Mouse (Mus musculus): ENCODE measurements around the gene Mgst1.

Mgst1 gene

GRCm38 (mm10) chr6:138139930-138140329 is at the start of gene Mgst1:
Mgst1 (plus strand) TSS chr6:138140316.
- DNase-seq (ENCODE audit: low spot score) = no peak

- no peak for DNase-seq (ENCODE audit: low spot score)
These were observed 47.7 kb upstream of the Mgst1 start for GRCm38 (mm10) chr6:138092432-138092831.

GRCm38 (mm10) chr6:138095060-138095459 is 45.1 kb upstream of the Mgst1 start:
- no peak for DNase-seq (ENCODE audit: low spot score)

GRCm38 (mm10) chr6:138099646-138100045 is 40.5 kb upstream of the Mgst1 start:
- no peak for DNase-seq (ENCODE audit: low spot score)

- DNase-seq (ENCODE audit: low spot score) = no peak
These were observed 38.3 kb upstream of the Mgst1 start for GRCm38 (mm10) chr6:138101843-138102242.

- no peak for DNase-seq (ENCODE audit: low spot score)
These were observed 37.2 kb upstream of the Mgst1 start for GRCm38 (mm10) chr6:138102940-138103339.

GRCm38 (mm10) chr6:138104559-138104958 is 35.6 kb upstream of the Mgst1 start:
- no peak for DNase-seq (ENCODE audit: low spot score)

GRCm38 (mm10) chr6:138117496-138117895 is 22.6 kb upstream of the Mgst1 start:
- DNase-seq (ENCODE audit: low spot score) = no peak

- DNase-seq (ENCODE audit: low spot score) = no peak
These were observed 11.5 kb upstream of the Mgst1 start for GRCm38 (mm10) chr6:138128392-138129335.

GRCm38 (mm10) chr6:138130541-138130940 is 9.6 kb upstream of the Mgst1 start:
- DNase-seq (ENCODE audit: low spot score) = no peak

GRCm38 (mm10) chr6:138140336-138140735 is 220 bp downstream of the Mgst1 start:
- no peak for DNase-seq (ENCODE audit: low spot score)

- DNase-seq (ENCODE audit: low spot score) = no peak
These were observed 1.0 kb downstream of the Mgst1 start for GRCm38 (mm10) chr6:138141111-138141592.

- no peak for DNase-seq (ENCODE audit: low spot score)
These were observed 2.5 kb downstream of the Mgst1 start for GRCm38 (mm10) chr6:138142604-138143003.

GRCm38 (mm10) chr6:138143450-138143849 is 3.3 kb downstream of the Mgst1 start:
- no peak for DNase-seq (ENCODE audit: low spot score)

GRCm38 (mm10) chr6:138153111-138153510 is 13.0 kb downstream of the Mgst1 start:
- DNase-seq (ENCODE audit: low spot score) = no peak

GRCm38 (mm10) chr6:138163920-138164319 is 23.8 kb downstream of the Mgst1 start:
- DNase-seq (ENCODE audit: low spot score) = no peak

GRCm38 (mm10) chr6:138171480-138172224 is 31.5 kb downstream of the Mgst1 start:
- DNase-seq (ENCODE audit: low spot score) = no peak

Data from T-cell, adult 2 months (primary cell).